Mouse (Mus musculus) CD4-positive, CD25-positive, alpha-beta regulatory T cell, adult 2 months (primary cell): ENCODE measurements around the gene Mrps18b.

Experiments
- DNase-seq: peaks from one replicate; pipeline ENCODE4 v3.0.0-alpha.2; 2012; ENCODE audit warnings: low read depth, low spot score

Gene Mrps18b

GRCm38 (mm10) chr17:35918276-35919059 is 2.3 kb upstream of the Mrps18b start:
- DNase-seq: peak; percentile 68

GRCm38 (mm10) chr17:35917463-35918251 is 1.5 kb upstream of the Mrps18b start:
- peak; percentile 68 for DNase-seq

GRCm38 (mm10) chr17:35917143-35917462 is 914 bp upstream of the Mrps18b start:
- DNase-seq: no peak

GRCm38 (mm10) chr17:35915538-35916296 is 472 bp downstream of the Mrps18b start:
- DNase-seq: peak; percentile 45

GRCm38 (mm10) chr17:35914975-35915374 is 1.2 kb downstream of the Mrps18b start:
- no peak for DNase-seq

GRCm38 (mm10) chr17:35909919-35910369 is 6.2 kb downstream of the Mrps18b start, which contains the start of gene Atat1:
Atat1 (minus strand) TSS chr17:35910075.
- peak; percentile 98 for DNase-seq

GRCm38 (mm10) chr17:35909186-35909918 is 6.8 kb downstream of the Mrps18b start:
- DNase-seq: peak; percentile 26

GRCm38 (mm10) chr17:35907609-35908008 is 8.6 kb downstream of the Mrps18b start:
- peak; percentile 59 for DNase-seq

GRCm38 (mm10) chr17:35905587-35905986 is 10.6 kb downstream of the Mrps18b start:
- DNase-seq: no peak

GRCm38 (mm10) chr17:35903992-35904355 is 12.2 kb downstream of the Mrps18b start:
- no peak for DNase-seq

- no peak for DNase-seq
Observed at GRCm38 (mm10) chr17:35903343-35903991, 12.7 kb downstream of the Mrps18b start.

- no peak for DNase-seq
Observed at GRCm38 (mm10) chr17:35900636-35901035, 15.6 kb downstream of the Mrps18b start.

- peak; percentile 47 for DNase-seq
Observed at GRCm38 (mm10) chr17:35897644-35898573, 18.3 kb downstream of the Mrps18b start.

GRCm38 (mm10) chr17:35896781-35897643 is 19.2 kb downstream of the Mrps18b start, which contains the start of gene 2310061I04Rik:
2310061I04Rik (minus strand) TSS chr17:35897431.
- DNase-seq: peak; percentile 97

- DNase-seq: no peak
Observed at GRCm38 (mm10) chr17:35887725-35888124, 28.5 kb downstream of the Mrps18b start.

GRCm38 (mm10) chr17:35883777-35884176 is 32.4 kb downstream of the Mrps18b start:
- no peak for DNase-seq

GRCm38 (mm10) chr17:35882924-35883323 is 33.3 kb downstream of the Mrps18b start:
- no peak for DNase-seq

GRCm38 (mm10) chr17:35879245-35880057 is 36.7 kb downstream of the Mrps18b start, which contains the start of gene Dhx16:
Dhx16 (plus strand) TSS chr17:35879819.
- peak; percentile 98 for DNase-seq
